Mouse (Mus musculus) erythroblast, embryonic 14.5 days (primary cell): Measurements from ENCODE around the gene Sf3a3.

Experiments
- GATA1 ChIP-seq: IDR thresholded peaks from 2 replicates; pipeline ENCODE4 v1.6.1; 2012; ENCODE audit warnings: low read length, inconsistent platforms, mixed read lengths
- TAL1 ChIP-seq: IDR thresholded peaks from 3 replicates; pipeline ENCODE4 v1.6.1; 2012; ENCODE audit warnings: low read length, inconsistent platforms, mixed read lengths

GRCm38 (mm10) chr4:124726121-124726520 is 11.5 kb downstream of the Sf3a3 start:
- TF ChIP-seq TAL1 (no peak), GATA1 (no peak)
